8 mouse cellular contexts compared by ENCODE assay signal in the genomic region with DNA sequence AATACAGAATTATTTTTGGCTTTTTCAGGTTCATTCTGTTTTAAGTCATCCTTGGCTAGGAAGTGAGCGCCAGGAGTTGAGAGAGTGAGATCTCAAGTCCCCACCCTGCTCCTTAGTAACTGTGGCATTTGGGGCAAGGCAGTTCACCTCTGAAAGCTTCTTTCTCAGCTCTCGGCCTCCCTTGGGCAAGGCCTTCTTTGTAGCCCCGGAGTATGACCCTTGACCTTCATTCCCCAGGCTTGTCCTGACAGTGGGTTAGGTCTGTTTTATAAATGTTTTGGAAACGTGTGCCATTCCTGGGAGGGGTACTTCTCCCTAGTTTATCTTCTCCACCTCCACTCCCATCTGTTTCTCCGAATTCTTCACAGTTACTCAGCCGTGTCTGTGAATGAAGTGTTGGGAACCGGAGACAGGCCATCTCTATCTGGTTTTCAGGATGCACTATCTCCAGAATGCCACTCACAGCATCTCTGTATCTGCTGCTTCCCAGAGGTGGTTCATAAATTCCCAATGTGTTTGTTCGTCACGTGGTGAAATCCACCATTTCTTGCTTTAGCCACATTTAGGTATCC.
DNase-seq lines count a peak whose midpoint lies in the region; ATAC-seq lines count a peak whose summit lies in the region.

No protein-coding gene starts in this region.

- H3K9ac ChIP-seq in kidney, embryonic 16.5 days (replicated peaks; ENCODE audit: low read length), result no peak overlapping the region
- H3K9ac ChIP-seq in limb, embryonic 13.5 days, result peak overlapping the region; percentile 31; the same call in 1 of the 2 replicates
- H3K9ac ChIP-seq in midbrain, embryonic 13.5 days (replicated peaks), result no peak overlapping the region

- no peaks in the 10 kb centered on the region for H3K36me3 ChIP-seq in kidney, embryonic 16.5 days (ENCODE audit: insufficient read depth, low read length)
- no peaks in the 10 kb centered on the region for H3K36me3 ChIP-seq in limb, embryonic 13.5 days
- H3K36me3 ChIP-seq in midbrain, embryonic 13.5 days, result no peaks in the 10 kb centered on the region

- H3K4me3 ChIP-seq in kidney, embryonic 16.5 days (ENCODE audit: low read length), result no peak overlapping the region
- no peak overlapping the region for H3K4me3 ChIP-seq in limb, embryonic 13.5 days
- no peak overlapping the region for H3K4me3 ChIP-seq in midbrain, embryonic 13.5 days (replicated peaks)

- no peak overlapping the region for H3K4me2 ChIP-seq in kidney, embryonic 16.5 days (replicated peaks; ENCODE audit: low read depth, low read length)
- peak overlapping the region; percentile 53 for H3K4me2 ChIP-seq in limb, embryonic 13.5 days (replicated peaks)
- H3K4me2 ChIP-seq in midbrain, embryonic 13.5 days (replicated peaks), result no peak overlapping the region

- ATAC-seq in kidney, embryonic 16.5 days (ENCODE audit: low FRiP score, low TSS enrichment), result peak; percentile 27; the same call in 1 of the 2 replicates
- 0 out of 2 replicates have a peak, but pooled peaks have one; percentile 16 for ATAC-seq in limb, embryonic 13.5 days (ENCODE audit: low FRiP score, low read depth)
- no peak for ATAC-seq in midbrain, embryonic 13.5 days

- H3K9me3 ChIP-seq in kidney, embryonic 16.5 days (ENCODE audit: low read length), result no peaks in the 10 kb centered on the region
- peaks cover 6% of the 10 kb centered on the region; the same call in 1 of the 2 replicates for H3K9me3 ChIP-seq in limb, embryonic 13.5 days
- no peaks in the 10 kb centered on the region for H3K9me3 ChIP-seq in midbrain, embryonic 13.5 days

- WGBS in kidney, embryonic 16.5 days, result 41% methylated on average over 9 of the region's 9 CpGs
- WGBS in limb, embryonic 13.5 days, result 53% methylated on average over 9 of the region's 9 CpGs
- 59% methylated on average over 9 of the region's 9 CpGs for WGBS in midbrain, embryonic 13.5 days

- no peak for DNase-seq in kidney, adult 18-20 months
- DNase-seq in brain, adult 2 months (ENCODE audit: low read depth, low spot score), result peak; percentile 73
- peak; percentile 34 for DNase-seq in embryo, embryonic 11 days
- no peak for DNase-seq in layer of hippocampus, adult 9-11 months
- DNase-seq in cerebellum, adult 9-10 months, result no peak

- H3K4me1 ChIP-seq in kidney, embryonic 16.5 days (ENCODE audit: insufficient read depth, low read length), result peaks cover 23% of the 10 kb centered on the region
- H3K4me1 ChIP-seq in limb, embryonic 13.5 days, result peaks cover 31% of the 10 kb centered on the region
- peaks cover 8% of the 10 kb centered on the region; the same call in 1 of the 2 replicates for H3K4me1 ChIP-seq in midbrain, embryonic 13.5 days (replicated peaks)

- no peaks in the 10 kb centered on the region for H3K27me3 ChIP-seq in kidney, embryonic 16.5 days (ENCODE audit: insufficient read depth, low read length)
- no peaks in the 10 kb centered on the region for H3K27me3 ChIP-seq in limb, embryonic 13.5 days
- H3K27me3 ChIP-seq in midbrain, embryonic 13.5 days, result no peaks in the 10 kb centered on the region

- H3K27ac ChIP-seq in kidney, embryonic 16.5 days (ENCODE audit: low read length), result peak overlapping the region; percentile 11; the same call in 1 of the 2 replicates
- peak overlapping the region; percentile 86; the same call in 1 of the 2 replicates for H3K27ac ChIP-seq in limb, embryonic 13.5 days
- H3K27ac ChIP-seq in midbrain, embryonic 13.5 days, result no peak overlapping the region

Comparison
In these comparisons a context has a peak if more than half of its experiments do, and no peak if none do; other contexts are left out.
1. DNase-seq: peak in brain, adult 2 months (single experiment) and embryo, embryonic 11 days (single experiment); none in kidney, adult 18-20 months (single experiment), layer of hippocampus, adult 9-11 months (single experiment) and cerebellum, adult 9-10 months (single experiment).